Mouse (Mus musculus) spleen, adult 2 months (tissue): Measurements from ENCODE around the gene Gm4181.
"Not testable (repeated sequence)": the region's sequence is repeated elsewhere in the genome, so short reads cannot be mapped to it uniquely, and the experiment has no call there.

ENCODE experiments used
- CTCF ChIP-seq: fragments of 200-500 bp; IDR thresholded peaks from 2 replicates; pipeline ENCODE4 v1.5.1; 2011; ENCODE audit warnings: mild to moderate bottlenecking, inconsistent platforms; ENCODE audit not compliant: insufficient read depth, insufficient read length, insufficient replicate concordance; ENCODE audit errors: extremely low read depth
- POLR2A ChIP-seq: fragments of 200-500 bp; IDR thresholded peaks from 2 replicates; pipeline ENCODE4 v1.6.1; 2011; ENCODE audit warnings: low read depth, low read length, inconsistent platforms

GRCm38 (mm10) chr14:51632426-51632825 lies 3.0 kb downstream of the Gm4181 start:
- not testable (repeated sequence) for TF ChIP-seq CTCF, POLR2A
